Mouse (Mus musculus) cerebellum, adult 2 months (tissue): ENCODE measurements around the gene Cep55. TPM values are rescaled to one million over a fixed set of nuclear protein-coding genes. Genes with fewer than 3 reads are reported as not detected.

Experiments
- DNase-seq, 2 experiments: peaks; one replicate each; pipeline ENCODE4 v3.0.0; 2021
- H3K27ac ChIP-seq: fragments of 200-500 bp; 2 replicates; pipeline ENCODE4 v1.5.1; 2012; ENCODE audit warnings: low read length, control low read depth, inconsistent platforms; ENCODE audit not compliant: insufficient read depth
- H3K27me3 ChIP-seq: fragments of 200-500 bp; 2 replicates; pipeline ENCODE4 v1.6.1; 2012; ENCODE audit warnings: inconsistent platforms, mild to moderate bottlenecking, low read length, moderate library complexity; ENCODE audit not compliant: control insufficient read depth, insufficient read depth
- H3K4me1 ChIP-seq: fragments of 200-500 bp; 2 replicates; pipeline ENCODE4 v1.6.1; 2011; ENCODE audit warnings: low read length; ENCODE audit not compliant: control insufficient read depth, insufficient read depth
- H3K4me3 ChIP-seq: fragments of 200-500 bp; replicated peaks from 2 replicates; pipeline ENCODE3; 2011; ENCODE audit warnings: mild to moderate bottlenecking, low read depth, low read length, control low read depth; ENCODE audit not compliant: insufficient read depth
- CTCF ChIP-seq: fragments of 200-500 bp; IDR thresholded peaks from 2 replicates; pipeline ENCODE4 v1.5.1; 2011; ENCODE audit warnings: low read depth, mild to moderate bottlenecking, control low read depth, low read length, moderate library complexity, borderline replicate concordance; ENCODE audit not compliant: insufficient read depth
- POLR2A ChIP-seq: fragments of 200-500 bp; IDR thresholded peaks from 2 replicates; pipeline ENCODE4 v1.6.1; 2011; ENCODE audit warnings: low read length, control low read depth, borderline replicate concordance; ENCODE audit not compliant: insufficient read depth
- WGBS: fragments of 180-500 bp; shearing (Covaris S2); methylation state at CpG from one replicate; pipeline ENCODE4 v1.1.7; 2018; 5-methylcytosine and 5-hydroxymethylcytosine counted together
- polyA plus RNA-seq: library from polyadenylated mRNA; depleted of rRNA; stranded (reverse); fragments of >200 nt; gene quantifications from 2 replicates; pipeline ENCODE4 v1.2.3, GENCODE M21; 2012

Cep55 gene
- polyA plus RNA-seq, 1 experiment = 0.18 TPM

- DNase-seq = no peak
- no peaks in the 10 kb centered on the region for H3K27me3 ChIP-seq
- TF ChIP-seq CTCF (no peak), POLR2A (no peak)
- H3K27ac ChIP-seq = no peak overlapping the region
- H3K4me3 ChIP-seq = no peak overlapping the region
- H3K4me1 ChIP-seq = no peaks in the 10 kb centered on the region
- WGBS = 54% methylated on average over 8 of the region's 8 CpGs
Observed at GRCm38 (mm10) chr19:38026211-38026624, 28.6 kb upstream of the Cep55 start.

- no peak for TF ChIP-seq POLR2A
- no peak for TF ChIP-seq CTCF
- 89% methylated on average over 6 of the region's 6 CpGs for WGBS
- no peak for DNase-seq
- Histone ChIP-seq H3K4me3 (no peak overlapping the region), H3K4me1 (no peaks in the 10 kb centered on the region), H3K27ac (no peak overlapping the region), H3K27me3 (no peaks in the 10 kb centered on the region)
Observed at GRCm38 (mm10) chr19:38027389-38027788, 27.4 kb upstream of the Cep55 start.

GRCm38 (mm10) chr19:38027881-38028521, 26.8 kb upstream of the Cep55 start:
- Histone ChIP-seq H3K27ac (no peak overlapping the region), H3K4me3 (no peak overlapping the region), H3K27me3 (no peaks in the 10 kb centered on the region), H3K4me1 (no peaks in the 10 kb centered on the region)
- no peak for TF ChIP-seq POLR2A
- 51% methylated on average over 10 of the region's 10 CpGs for WGBS
- no peak for DNase-seq

GRCm38 (mm10) chr19:38029292-38029691, 25.5 kb upstream of the Cep55 start:
- WGBS = 90% methylated on average over 3 of the region's 3 CpGs
- no peak for TF ChIP-seq POLR2A
- no peak for TF ChIP-seq CTCF
- no peaks in the 10 kb centered on the region for H3K27me3 ChIP-seq
- no peaks in the 10 kb centered on the region for H3K4me1 ChIP-seq
- no peak overlapping the region for H3K27ac ChIP-seq
- H3K4me3 ChIP-seq = no peak overlapping the region
- no peak for DNase-seq

- no peak overlapping the region for H3K4me3 ChIP-seq
- no peak overlapping the region for H3K27ac ChIP-seq
- H3K4me1 ChIP-seq = no peaks in the 10 kb centered on the region
- 60% methylated on average over 3 of the region's 3 CpGs for WGBS
- no peak for DNase-seq
- TF ChIP-seq POLR2A (no peak), CTCF (no peak)
- H3K27me3 ChIP-seq = no peaks in the 10 kb centered on the region
Observed at GRCm38 (mm10) chr19:38029871-38030270, 24.9 kb upstream of the Cep55 start.

GRCm38 (mm10) chr19:38030673-38031137, 24.1 kb upstream of the Cep55 start:
- H3K4me3 ChIP-seq = no peak overlapping the region
- peak; percentile 48 to 56 for DNase-seq
- 2% methylated on average over 15 of the region's 23 CpGs for WGBS
- H3K27me3 ChIP-seq = no peaks in the 10 kb centered on the region
- no peak for TF ChIP-seq POLR2A
- no peak for TF ChIP-seq CTCF
- no peaks in the 10 kb centered on the region for H3K4me1 ChIP-seq
- H3K27ac ChIP-seq = no peak overlapping the region

- Histone ChIP-seq H3K27ac (no peak overlapping the region), H3K4me1 (no peaks in the 10 kb centered on the region), H3K4me3 (no peak overlapping the region), H3K27me3 (no peaks in the 10 kb centered on the region)
- WGBS = 70% methylated on average over 9 of the region's 9 CpGs
- TF ChIP-seq POLR2A = no peak
- TF ChIP-seq CTCF = no peak
- DNase-seq = no peak
Observed at GRCm38 (mm10) chr19:38031144-38031543, 23.7 kb upstream of the Cep55 start.

- Histone ChIP-seq H3K27ac (no peak overlapping the region), H3K4me3 (no peak overlapping the region), H3K4me1 (no peaks in the 10 kb centered on the region), H3K27me3 (no peaks in the 10 kb centered on the region)
- 88% methylated on average over 15 of the region's 15 CpGs for WGBS
- DNase-seq = no peak
- TF ChIP-seq POLR2A (no peak), CTCF (no peak)
Observed at GRCm38 (mm10) chr19:38032993-38033734, 21.6 kb upstream of the Cep55 start.
